Mouse (Mus musculus) heart, adult 2 months (tissue): Measurements from ENCODE around the gene Zfp354b. TPM values are rescaled to one million over a fixed set of nuclear protein-coding genes. Genes with fewer than 3 reads are reported as not detected.

Source experiments
- DNase-seq, 2 experiments: peaks; one replicate each; pipeline ENCODE4 v3.0.0; 2021
- H3K27ac ChIP-seq: fragments of 200-600 bp; 2 replicates; pipeline ENCODE4 v1.8.1; 2022
- H3K27me3 ChIP-seq: fragments of 200-500 bp; 2 replicates; pipeline ENCODE4 v1.6.1; 2012; ENCODE audit warnings: mild to moderate bottlenecking, low read length, inconsistent platforms, mixed read lengths; ENCODE audit not compliant: control insufficient read depth, insufficient read depth
- H3K36me3 ChIP-seq: fragments of 200-500 bp; 2 replicates; pipeline ENCODE4 v1.6.1; 2012; ENCODE audit warnings: low read length, inconsistent platforms; ENCODE audit not compliant: control insufficient read depth, insufficient read depth
- H3K4me1 ChIP-seq: fragments of 200-500 bp; 2 replicates; pipeline ENCODE4 v1.6.1; 2011; ENCODE audit warnings: low read length; ENCODE audit not compliant: control insufficient read depth, insufficient read depth
- H3K4me3 ChIP-seq: fragments of 200-600 bp; 2 replicates; pipeline ENCODE4 v1.8.1; 2022
- H3K79me2 ChIP-seq: fragments of 200-500 bp; replicated peaks from 2 replicates; pipeline ENCODE4 v1.6.1; 2012; ENCODE audit warnings: mild to moderate bottlenecking, inconsistent platforms, low read length, moderate library complexity, mixed read lengths; ENCODE audit not compliant: control insufficient read depth, insufficient read depth
- H3K9ac ChIP-seq: fragments of 200-500 bp; 2 replicates; pipeline ENCODE4 v1.6.1; 2012; ENCODE audit warnings: low read depth, mild to moderate bottlenecking, control low read depth, inconsistent platforms, low read length, mixed read lengths
- CTCF ChIP-seq: fragments of 200-600 bp; IDR thresholded peaks from 2 replicates; pipeline ENCODE4 v1.8.1; 2022; ENCODE audit warnings: antibody characterized with exemption, mild to moderate bottlenecking, moderate library complexity
- EP300 ChIP-seq: fragments of 200-500 bp; IDR thresholded peaks from 2 replicates; pipeline ENCODE4 v1.6.1; 2011; ENCODE audit warnings: low read depth, low read length, control low read depth; ENCODE audit not compliant: insufficient read depth
- POLR2A ChIP-seq: fragments of 200-500 bp; IDR thresholded peaks from 2 replicates; pipeline ENCODE4 v1.6.1; 2011; ENCODE audit warnings: mild to moderate bottlenecking, low read depth, low read length, control low read depth; ENCODE audit not compliant: insufficient read depth
- WGBS: fragments of 180-500 bp; shearing (Covaris S2); methylation state at CpG from one replicate; pipeline ENCODE4 v1.1.7; 2018; 5-methylcytosine and 5-hydroxymethylcytosine counted together
- intact Hi-C: fragments of 180-260 bp; cut with DNase I; formaldehyde crosslinking; loops from one replicate; pipeline ENCODE4 v1.15.1; 2025
- long read RNA-seq: library from polyadenylated mRNA; stranded (forward); transcript quantifications from one replicate; pipeline ENCODE4 v2.0.0, GENCODE M21; 2021
- polyA plus RNA-seq: library from polyadenylated mRNA; depleted of rRNA; stranded (reverse); fragments of >200 nt; gene quantifications from 2 replicates; pipeline ENCODE4 v1.2.3, GENCODE M21; 2012; rRNA removed
- total RNA-seq, 2 experiments: library from RNA; stranded (reverse); gene quantifications; 2 replicates each; pipeline ENCODE4 v1.2.3; 2021

The Zfp354b gene
- total RNA-seq: 1 to 10 TPM; 1.3 TPM
- 0.45 and 0.79 TPM in 2 replicates for polyA plus RNA-seq
- long read RNA-seq, partial matches to known transcripts: 0 of 3 reads
- long read RNA-seq, other reads (novel, unspliced or antisense): 0 of 3 reads

GRCm38 (mm10) chr11:50931451-50931866 lies at the start of gene Zfp354b:
Zfp354b (minus strand) TSS chr11:50931633.
- TF ChIP-seq EP300 (no peak), CTCF (no peak), POLR2A (peak; percentile 57; the same call in 1 of the 2 replicates)
- Histone ChIP-seq H3K79me2 (no peaks in the 10 kb centered on the region), H3K27me3 (no peaks in the 10 kb centered on the region), H3K27ac (peak within 1 kb of the TSS; percentile 79), H3K9ac (peak within 1 kb of the TSS; percentile 88), H3K4me1 (peaks cover 2% of the 10 kb centered on the region; the same call in 1 of the 2 replicates), H3K36me3 (no peaks in the 10 kb centered on the region), H3K4me3 (peak within 1 kb of the TSS; percentile 84)
- DNase-seq: peak; percentile 81 to 84
- intact Hi-C loops: loop anchor here (1.0 to 5.0 kb wide), 4 partner anchors 15 to 126 kb away; partner anchors contain the start of genes Zfp2, Zfp354a and Zfp454
- 2% methylated on average over 18 of the region's 18 CpGs for WGBS

DNA sequence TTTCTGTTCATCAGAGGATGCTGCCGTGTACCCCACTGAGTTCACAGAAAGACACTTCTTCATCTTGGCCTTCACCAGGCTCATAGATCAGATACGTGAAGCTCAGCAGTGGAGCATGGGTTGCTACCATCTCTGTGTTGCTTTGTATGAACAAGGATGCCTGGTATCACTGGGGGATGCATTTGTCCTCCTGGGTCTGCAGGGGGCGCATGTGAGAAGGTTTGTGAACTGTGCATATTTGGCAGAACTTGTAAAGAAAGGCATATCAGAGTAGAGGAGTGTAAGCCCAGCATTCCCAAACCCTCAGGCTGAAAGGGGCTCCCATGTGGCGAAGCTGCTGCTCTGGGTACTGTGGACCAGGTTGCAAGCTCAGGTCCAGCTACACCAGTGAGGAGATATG lies 45.8 kb upstream of the Zfp354b start:
- intact Hi-C loops: no loop called here
- Histone ChIP-seq H3K9ac (no peak overlapping the region), H3K79me2 (no peaks in the 10 kb centered on the region), H3K4me3 (no peak overlapping the region), H3K4me1 (no peaks in the 10 kb centered on the region), H3K36me3 (no peaks in the 10 kb centered on the region), H3K27ac (no peak overlapping the region), H3K27me3 (no peaks in the 10 kb centered on the region; the same call in 1 of the 2 replicates)
- TF ChIP-seq CTCF (no peak), POLR2A (no peak), EP300 (no peak)
- WGBS: 69% methylated on average over 4 of the region's 4 CpGs
- no peak for DNase-seq

DNA sequence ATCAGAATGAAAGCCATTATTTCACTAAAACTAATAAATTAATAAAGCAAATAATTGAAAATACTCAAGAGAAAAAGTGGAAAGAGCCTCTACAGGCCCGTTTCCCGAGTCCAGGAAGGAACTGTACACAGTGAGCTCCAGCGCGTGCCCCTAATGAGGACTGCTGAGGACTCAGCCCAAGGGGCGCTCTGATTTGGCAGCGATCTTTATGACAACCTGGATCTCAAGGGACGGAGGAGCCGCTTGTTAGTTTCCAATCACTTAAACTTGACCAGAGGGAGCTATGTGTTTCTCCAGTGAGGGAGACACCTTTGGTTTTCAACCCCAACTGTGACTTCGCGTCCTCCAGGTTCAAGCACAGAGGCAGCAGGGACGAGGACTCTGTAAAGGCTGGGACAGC lies 34.8 kb upstream of the Zfp354b start, which contains the start of gene Olfr1378:
Olfr1378 (plus strand) TSS at position 301 of the 400 bp plus-strand sequence.
- Histone ChIP-seq H3K9ac (no peak within 1 kb of the TSS), H3K4me1 (no peaks in the 10 kb centered on the region), H3K27ac (no peak within 1 kb of the TSS), H3K79me2 (no peaks in the 10 kb centered on the region), H3K27me3 (0 out of 2 replicates have a peak, but pooled peaks cover 2% of the 10 kb centered on the region), H3K36me3 (no peaks in the 10 kb centered on the region), H3K4me3 (no peak within 1 kb of the TSS)
- no peak for DNase-seq
- TF ChIP-seq CTCF: no peak
- no peak for TF ChIP-seq POLR2A
- TF ChIP-seq EP300: no peak
- intact Hi-C loops: no loop called here
- 89% methylated on average over 11 of the region's 11 CpGs for WGBS

DNA sequence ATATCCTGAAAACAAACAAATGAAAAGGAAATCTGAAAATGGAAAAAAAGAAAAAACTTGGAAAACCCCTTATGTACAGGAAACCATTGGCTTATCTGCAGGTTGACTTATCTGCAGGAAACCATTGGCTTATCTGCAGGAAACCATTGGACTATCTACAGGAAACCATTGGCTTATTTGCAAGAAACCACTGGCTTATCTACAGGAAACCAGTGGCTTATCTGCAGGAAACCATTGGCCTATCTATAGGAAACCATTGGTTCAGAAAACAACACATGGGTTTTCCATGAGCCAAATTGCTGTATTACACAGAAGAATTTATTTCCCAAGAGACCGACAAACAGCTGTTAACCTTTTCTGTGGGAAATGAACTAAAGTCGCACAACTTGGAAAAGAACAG lies 33.5 kb upstream of the Zfp354b start:
- Histone ChIP-seq H3K4me3 (no peak overlapping the region), H3K27ac (no peak overlapping the region), H3K79me2 (no peaks in the 10 kb centered on the region), H3K9ac (no peak overlapping the region), H3K4me1 (no peaks in the 10 kb centered on the region), H3K36me3 (no peaks in the 10 kb centered on the region), H3K27me3 (0 out of 2 replicates have a peak, but pooled peaks cover 2% of the 10 kb centered on the region)
- intact Hi-C loops: no loop called here
- WGBS: 46% methylated on average over 2 of the region's 2 CpGs
- no peak for TF ChIP-seq CTCF
- TF ChIP-seq POLR2A: peak; percentile 68; the same call in 1 of the 2 replicates
- TF ChIP-seq EP300: no peak
- no peak for DNase-seq

- Histone ChIP-seq H3K27me3 (peaks cover 3% of the 10 kb centered on the region), H3K36me3 (no peaks in the 10 kb centered on the region), H3K27ac (no peak within 1 kb of the TSS), H3K4me1 (no peaks in the 10 kb centered on the region), H3K4me3 (no peak within 1 kb of the TSS), H3K79me2 (no peaks in the 10 kb centered on the region), H3K9ac (no peak within 1 kb of the TSS)
- no peak for TF ChIP-seq CTCF
- no peak for TF ChIP-seq EP300
- no peak for TF ChIP-seq POLR2A
- intact Hi-C loops: no loop called here
- WGBS: 69% methylated on average over 6 of the region's 6 CpGs
- no peak for DNase-seq
Observed at GRCm38 (mm10) chr11:50953665-50954064, 22.2 kb upstream of the Zfp354b start, which contains the start of gene Prop1. Prop1 (minus strand) TSS chr11:50953765.

DNA sequence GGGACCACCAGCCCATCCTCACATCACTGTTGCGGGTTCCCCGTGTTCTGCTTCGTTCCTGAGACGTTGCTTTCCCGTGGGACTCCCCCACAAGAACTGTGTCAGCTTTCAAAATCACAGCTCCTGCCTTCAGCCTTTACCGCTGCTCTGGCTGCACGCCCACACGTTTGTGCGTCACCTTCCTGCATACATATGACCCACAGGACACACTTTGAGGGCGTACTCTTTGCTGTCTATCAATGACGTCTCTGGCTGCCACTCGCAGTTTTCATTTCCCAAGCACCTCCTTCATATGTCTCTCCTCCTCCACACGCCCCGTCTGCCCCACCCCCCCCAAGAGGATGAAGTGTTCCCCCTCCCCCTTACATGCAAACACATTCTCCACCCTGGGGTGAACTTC lies 20.9 kb upstream of the Zfp354b start:
- H3K4me1 ChIP-seq: no peaks in the 10 kb centered on the region
- 47% methylated on average over 14 of the region's 14 CpGs for WGBS
- no peaks in the 10 kb centered on the region for H3K36me3 ChIP-seq
- TF ChIP-seq EP300: no peak
- TF ChIP-seq POLR2A: no peak
- no peak for TF ChIP-seq CTCF
- H3K9ac ChIP-seq: no peak overlapping the region
- DNase-seq: no peak
- no peak overlapping the region for H3K4me3 ChIP-seq
- no peaks in the 10 kb centered on the region for H3K79me2 ChIP-seq
- intact Hi-C loops: no loop called here
- H3K27ac ChIP-seq: no peak overlapping the region
- H3K27me3 ChIP-seq: peaks cover 3% of the 10 kb centered on the region
